Mouse (Mus musculus) liver, embryonic 13.5 days (tissue): ENCODE measurements around the gene Mthfs. TPM values are rescaled to one million over a fixed set of nuclear protein-coding genes. Genes with fewer than 3 reads are reported as not detected.

ENCODE experiments used
- ATAC-seq: fragments of 200-750 bp; cut with Nextera tagmentation; 2 replicates; pipeline ENCODE4 v1.8.0; 2017; ENCODE audit warnings: low read depth, mild to moderate bottlenecking, moderate number of reproducible peaks, moderate library complexity
- DNase-seq: peaks from one replicate; pipeline ENCODE4 v3.0.0; 2022
- H3K27ac ChIP-seq: fragments of 300-500 bp; sonication (generic); 2 replicates; pipeline ENCODE4 v1.5.1; 2015; ENCODE audit warnings: moderate library complexity, mild to moderate bottlenecking, inconsistent platforms
- H3K27me3 ChIP-seq: fragments of 300-500 bp; sonication (generic); 2 replicates; pipeline ENCODE4 v1.6.1; 2015; ENCODE audit warnings: mild to moderate bottlenecking, inconsistent platforms
- H3K36me3 ChIP-seq: fragments of 300-500 bp; sonication (generic); 2 replicates; pipeline ENCODE4 v1.6.1; 2015; ENCODE audit warnings: mild to moderate bottlenecking, inconsistent platforms
- H3K4me1 ChIP-seq: fragments of 300-500 bp; sonication (generic); replicated peaks from 2 replicates; pipeline ENCODE4 v1.6.1; 2015; ENCODE audit warnings: inconsistent platforms
- H3K4me2 ChIP-seq: fragments of 300-500 bp; sonication (generic); 2 replicates; pipeline ENCODE4 v1.6.1; 2015; ENCODE audit warnings: inconsistent platforms, mild to moderate bottlenecking, moderate library complexity
- H3K4me3 ChIP-seq: fragments of 300-500 bp; sonication (generic); replicated peaks from 2 replicates; pipeline ENCODE4 v1.5.1; 2015; ENCODE audit warnings: mild to moderate bottlenecking, inconsistent platforms
- H3K9ac ChIP-seq: fragments of 300-500 bp; sonication (generic); 2 replicates; pipeline ENCODE4 v1.6.1; 2015; ENCODE audit warnings: mild to moderate bottlenecking, inconsistent platforms
- H3K9me3 ChIP-seq: fragments of 300-500 bp; sonication (generic); replicated peaks from 2 replicates; pipeline ENCODE4 v1.6.1; 2016; ENCODE audit warnings: inconsistent platforms
- WGBS: fragments of 180-500 bp; shearing (Covaris S2); methylation state at CpG from one replicate; pipeline ENCODE4 v1.1.7; 2015; ENCODE audit not compliant: insufficient replicate concordance; 5-methylcytosine and 5-hydroxymethylcytosine counted together
- polyA plus RNA-seq: library from polyadenylated mRNA; unstranded; fragments of >200 nt; fragmentation: Nextera tagmentation; extraction: Ambion mirVana; gene quantifications from 2 replicates; pipeline ENCODE4 v1.2.1, GENCODE M21; 2015

The Mthfs gene
- polyA plus RNA-seq, 1 experiment from 2014 or later: 14.0 TPM

DNA sequence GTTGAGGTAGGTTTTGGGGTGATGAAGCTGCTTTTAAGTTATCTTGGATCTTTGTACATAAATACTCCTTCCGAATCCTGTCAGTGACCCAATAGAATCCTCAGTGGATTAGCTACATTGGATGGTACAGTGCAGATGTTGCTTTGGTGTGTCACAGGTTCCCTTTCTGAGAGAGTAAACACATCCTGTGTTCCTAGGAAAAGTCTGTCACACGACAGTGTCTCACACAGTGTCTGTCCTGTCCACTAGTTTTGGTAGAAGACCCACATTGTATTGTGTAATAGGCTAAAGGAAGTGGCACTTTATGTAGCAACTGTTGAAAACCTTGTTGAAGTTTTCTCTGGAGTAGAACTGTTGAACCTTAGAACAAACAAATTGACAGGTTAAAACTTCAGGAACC is 42.9 kb downstream of the Mthfs start:
- no peak overlapping the region for H3K9ac ChIP-seq
- 49% methylated on average over 2 of the region's 2 CpGs for WGBS
- ATAC-seq: no peak

DNA sequence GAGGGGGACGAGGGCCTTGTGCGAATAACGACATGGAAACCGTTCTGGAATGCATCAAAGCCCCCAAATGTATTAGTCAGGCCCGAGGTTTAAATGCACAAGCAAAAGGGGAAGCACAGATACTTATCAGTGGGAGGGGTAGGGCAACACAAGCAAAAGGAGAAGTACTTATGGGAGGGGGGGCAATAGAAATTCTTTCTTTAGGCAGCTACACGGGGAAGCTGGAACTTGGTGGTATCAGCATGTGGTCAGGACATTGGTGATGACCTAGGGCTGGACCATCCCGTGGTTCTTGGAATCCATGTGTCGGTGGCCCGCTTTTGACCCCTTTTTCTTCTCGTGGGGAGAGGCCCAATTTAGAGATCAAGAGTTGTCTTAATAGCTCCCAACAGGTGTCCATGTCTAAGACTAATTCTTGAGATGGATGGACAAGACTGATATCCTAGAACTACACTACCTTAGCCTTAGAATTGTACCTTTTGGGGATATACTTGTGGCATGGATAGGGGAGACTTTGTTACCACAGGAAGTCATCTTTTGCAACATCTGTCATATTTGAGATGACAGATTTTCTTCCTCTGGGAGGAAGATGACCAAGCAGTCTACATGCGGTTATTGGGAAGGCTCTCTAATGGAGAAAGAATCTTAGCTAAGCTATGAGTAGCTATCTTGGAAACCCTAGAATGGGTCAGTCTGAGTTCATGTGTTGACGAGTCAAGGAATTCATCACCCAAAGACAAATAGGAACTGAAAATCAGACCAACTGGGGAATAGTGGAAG is 46.3 kb downstream of the Mthfs start:
- Histone ChIP-seq H3K27ac (no peak overlapping the region), H3K4me2 (no peak overlapping the region), H3K9me3 (no peaks in the 10 kb centered on the region), H3K9ac (no peak overlapping the region), H3K4me1 (no peaks in the 10 kb centered on the region), H3K36me3 (no peaks in the 10 kb centered on the region), H3K27me3 (no peaks in the 10 kb centered on the region), H3K4me3 (no peak overlapping the region)
- DNase-seq (no peak), ATAC-seq (no peak)
- 24% methylated on average over 12 of the region's 12 CpGs for WGBS

More for the DNA sequence above, 42.9 kb downstream of the Mthfs start:
- Histone ChIP-seq H3K27me3 (no peaks in the 10 kb centered on the region), H3K9me3 (no peaks in the 10 kb centered on the region), H3K4me2 (no peak overlapping the region), H3K36me3 (no peaks in the 10 kb centered on the region), H3K4me1 (no peaks in the 10 kb centered on the region), H3K27ac (no peak overlapping the region), H3K4me3 (no peak overlapping the region)
- DNase-seq: no peak

DNA sequence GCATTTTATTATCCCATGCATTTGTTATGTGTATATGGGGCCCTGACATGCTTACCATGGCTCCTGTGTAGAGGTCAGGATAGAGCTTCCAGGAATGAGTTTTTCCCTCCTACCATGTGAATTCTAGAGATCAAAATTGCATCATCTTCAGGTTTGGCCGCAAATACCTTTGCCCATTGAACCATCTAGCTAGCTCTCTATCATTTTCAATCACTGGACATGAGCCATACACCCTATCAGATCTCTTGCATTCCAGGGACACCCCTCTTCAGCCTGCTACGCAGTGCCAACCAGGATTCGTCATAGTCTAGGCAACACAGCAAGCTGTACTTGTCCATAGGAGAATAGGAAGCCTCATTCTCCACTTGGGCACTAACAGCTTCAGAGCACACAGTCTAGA is 53.5 kb downstream of the Mthfs start:
- Histone ChIP-seq H3K4me3 (no peak overlapping the region), H3K4me2 (no peak overlapping the region), H3K27me3 (no peaks in the 10 kb centered on the region), H3K27ac (no peak overlapping the region), H3K4me1 (no peaks in the 10 kb centered on the region), H3K9ac (no peak overlapping the region), H3K9me3 (no peaks in the 10 kb centered on the region), H3K36me3 (no peaks in the 10 kb centered on the region)
- 73% methylated on average over 3 of the region's 3 CpGs for WGBS
- DNase-seq (no peak), ATAC-seq (no peak)

DNA sequence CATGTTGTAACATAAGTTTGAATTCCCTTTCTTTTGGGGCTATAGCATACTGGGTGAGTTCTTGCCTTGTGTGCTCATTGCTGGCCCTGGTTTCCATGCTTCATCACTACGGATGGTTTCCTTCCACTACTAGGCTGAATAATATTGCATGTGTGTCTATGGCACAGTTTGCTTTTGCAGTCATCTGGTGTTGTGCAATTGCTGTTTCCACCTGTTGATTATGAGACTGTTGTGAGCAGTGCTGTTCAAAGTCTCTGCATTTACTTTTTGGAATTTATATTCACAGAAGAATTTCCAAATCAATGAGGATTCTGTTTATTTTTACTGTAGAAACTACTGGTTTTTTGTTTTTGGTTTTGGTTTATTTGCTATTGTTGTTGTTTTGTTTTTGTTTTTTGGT is 54.1 kb downstream of the Mthfs start:
- no peak for ATAC-seq
- 47% methylated on average over 1 of the region's 1 CpGs for WGBS
- no peak for DNase-seq

DNA sequence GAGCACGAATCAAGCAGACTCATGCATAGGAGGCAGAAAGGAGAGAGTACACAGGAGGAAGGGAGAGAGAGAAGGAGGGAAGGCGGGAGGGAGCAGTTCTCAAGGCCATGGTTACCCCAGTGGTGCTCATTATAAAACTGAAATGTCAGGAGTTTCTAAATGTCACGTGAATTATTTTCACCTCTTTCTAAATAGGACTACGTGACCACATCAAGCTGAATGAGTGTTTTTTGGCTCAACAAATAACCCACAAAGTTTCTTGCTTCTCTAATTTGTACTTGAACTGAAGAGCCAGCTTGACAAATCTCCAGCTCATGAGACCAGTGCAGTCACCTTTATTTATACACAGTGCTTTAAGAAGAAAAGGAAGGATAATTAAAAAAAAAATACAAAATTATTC is 56.6 kb downstream of the Mthfs start:
- ATAC-seq: no peak
- Histone ChIP-seq H3K27me3 (no peaks in the 10 kb centered on the region), H3K27ac (no peak overlapping the region), H3K4me3 (no peak overlapping the region), H3K9me3 (no peaks in the 10 kb centered on the region), H3K9ac (no peak overlapping the region), H3K4me2 (no peak overlapping the region), H3K36me3 (no peaks in the 10 kb centered on the region), H3K4me1 (no peaks in the 10 kb centered on the region)
- no peak for DNase-seq
- 38% methylated on average over 4 of the region's 4 CpGs for WGBS

More for the DNA sequence above, 54.1 kb downstream of the Mthfs start:
- Histone ChIP-seq H3K27ac (no peak overlapping the region), H3K4me3 (no peak overlapping the region), H3K4me2 (no peak overlapping the region), H3K9ac (no peak overlapping the region), H3K27me3 (no peaks in the 10 kb centered on the region), H3K9me3 (no peaks in the 10 kb centered on the region), H3K36me3 (no peaks in the 10 kb centered on the region), H3K4me1 (no peaks in the 10 kb centered on the region)

DNA sequence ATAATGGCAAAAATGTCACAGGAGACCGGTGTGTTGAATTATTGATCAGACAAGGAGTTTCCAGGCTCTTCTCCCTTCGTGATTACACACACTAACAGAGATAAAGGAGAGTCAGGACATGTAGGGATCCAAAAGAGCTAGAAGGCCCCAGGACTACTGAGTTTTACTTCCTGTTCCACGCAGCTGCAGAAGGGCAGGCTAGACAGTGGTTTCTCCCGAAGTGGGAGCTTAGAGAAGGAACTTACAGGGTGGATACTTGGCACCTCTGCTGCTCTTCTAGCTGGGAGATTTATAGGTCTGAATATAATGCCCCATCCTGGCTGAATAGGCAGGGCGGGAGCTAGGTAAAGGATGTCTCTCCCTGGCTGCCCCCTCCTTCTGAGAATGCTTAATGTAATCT is 57.1 kb downstream of the Mthfs start:
- H3K27ac ChIP-seq: no peak overlapping the region
- no peak overlapping the region for H3K4me3 ChIP-seq
- 39% methylated on average over 5 of the region's 5 CpGs for WGBS
- no peaks in the 10 kb centered on the region for H3K27me3 ChIP-seq
- no peaks in the 10 kb centered on the region for H3K36me3 ChIP-seq
- no peak overlapping the region for H3K9ac ChIP-seq
- no peaks in the 10 kb centered on the region for H3K9me3 ChIP-seq
- DNase-seq: no peak
- H3K4me1 ChIP-seq: no peaks in the 10 kb centered on the region
- H3K4me2 ChIP-seq: no peak overlapping the region
- no peak for ATAC-seq

DNA sequence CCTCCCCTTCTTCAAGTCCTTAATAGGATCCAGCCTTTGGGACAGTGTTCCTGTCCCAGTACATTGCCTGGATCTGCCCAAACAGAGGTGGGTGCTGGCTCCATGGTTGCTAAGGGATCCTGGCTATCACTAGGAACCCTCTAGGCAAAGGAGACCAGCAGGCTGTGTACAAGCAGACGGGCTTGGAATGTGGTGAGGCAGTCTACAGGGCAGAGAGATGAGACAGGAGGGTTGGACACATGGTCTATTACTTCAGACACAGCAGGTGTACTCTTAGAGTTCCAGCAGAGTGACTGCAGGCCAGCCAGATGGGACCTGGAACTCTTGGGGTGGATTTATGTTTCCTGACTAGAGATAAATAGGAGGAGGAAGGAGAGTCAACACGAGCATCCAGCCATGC is 59.9 kb downstream of the Mthfs start:
- Histone ChIP-seq H3K9me3 (no peaks in the 10 kb centered on the region), H3K4me3 (no peak overlapping the region), H3K27ac (no peak overlapping the region), H3K4me1 (no peaks in the 10 kb centered on the region), H3K36me3 (no peaks in the 10 kb centered on the region), H3K9ac (no peak overlapping the region), H3K4me2 (no peak overlapping the region), H3K27me3 (no peaks in the 10 kb centered on the region)
- WGBS: 45% methylated on average over 2 of the region's 2 CpGs
- ATAC-seq: no peak
- no peak for DNase-seq

DNA sequence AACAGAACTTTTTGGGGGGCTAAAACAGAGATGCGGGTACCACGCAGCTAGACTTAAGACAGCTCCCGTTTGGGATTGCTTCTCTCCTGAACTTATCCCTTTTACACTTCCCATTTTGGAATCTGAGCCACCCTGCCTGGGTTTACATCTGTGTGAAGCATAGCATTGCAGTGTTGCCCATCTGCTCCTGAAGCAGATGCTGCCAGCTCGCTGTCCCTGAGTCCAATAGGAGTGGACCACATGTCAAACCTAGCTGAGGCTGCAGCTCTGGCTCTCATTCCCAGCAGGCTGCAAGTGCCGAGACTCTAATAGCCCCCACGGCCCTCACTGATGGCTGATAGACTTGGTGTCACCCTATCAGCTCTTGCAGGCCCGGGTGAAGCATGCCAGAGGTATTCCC is 63.3 kb downstream of the Mthfs start:
- Histone ChIP-seq H3K27ac (no peak overlapping the region), H3K4me2 (no peak overlapping the region), H3K4me1 (no peaks in the 10 kb centered on the region), H3K4me3 (no peak overlapping the region), H3K9ac (no peak overlapping the region), H3K36me3 (no peaks in the 10 kb centered on the region), H3K9me3 (no peaks in the 10 kb centered on the region), H3K27me3 (no peaks in the 10 kb centered on the region)
- DNase-seq (no peak), ATAC-seq (no peak)
- 56% methylated on average over 7 of the region's 7 CpGs for WGBS

DNA sequence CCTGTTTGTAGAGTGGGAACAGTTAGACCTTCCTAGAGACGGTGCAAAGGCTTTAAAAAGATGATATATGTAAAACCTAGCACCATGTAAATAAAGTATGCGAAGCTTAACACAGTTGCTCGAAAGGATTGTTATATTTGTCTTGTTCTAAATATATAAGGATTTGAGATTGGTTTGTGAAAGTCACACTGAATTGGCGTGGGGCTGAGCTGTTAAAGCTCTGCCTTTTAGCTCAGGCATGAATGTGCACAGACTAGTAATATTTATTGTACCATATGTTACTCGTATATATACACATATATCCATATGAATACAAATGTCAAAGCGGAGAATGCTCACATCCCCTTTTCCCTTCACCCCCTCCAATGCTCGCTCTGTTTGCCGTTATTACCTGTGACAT is 67.7 kb downstream of the Mthfs start:
- Histone ChIP-seq H3K36me3 (no peaks in the 10 kb centered on the region), H3K9me3 (no peaks in the 10 kb centered on the region), H3K4me2 (no peak overlapping the region), H3K27me3 (no peaks in the 10 kb centered on the region), H3K27ac (no peak overlapping the region), H3K9ac (no peak overlapping the region), H3K4me1 (no peaks in the 10 kb centered on the region), H3K4me3 (no peak overlapping the region)
- 69% methylated on average over 8 of the region's 8 CpGs for WGBS
- no peak for DNase-seq
- ATAC-seq: no peak

DNA sequence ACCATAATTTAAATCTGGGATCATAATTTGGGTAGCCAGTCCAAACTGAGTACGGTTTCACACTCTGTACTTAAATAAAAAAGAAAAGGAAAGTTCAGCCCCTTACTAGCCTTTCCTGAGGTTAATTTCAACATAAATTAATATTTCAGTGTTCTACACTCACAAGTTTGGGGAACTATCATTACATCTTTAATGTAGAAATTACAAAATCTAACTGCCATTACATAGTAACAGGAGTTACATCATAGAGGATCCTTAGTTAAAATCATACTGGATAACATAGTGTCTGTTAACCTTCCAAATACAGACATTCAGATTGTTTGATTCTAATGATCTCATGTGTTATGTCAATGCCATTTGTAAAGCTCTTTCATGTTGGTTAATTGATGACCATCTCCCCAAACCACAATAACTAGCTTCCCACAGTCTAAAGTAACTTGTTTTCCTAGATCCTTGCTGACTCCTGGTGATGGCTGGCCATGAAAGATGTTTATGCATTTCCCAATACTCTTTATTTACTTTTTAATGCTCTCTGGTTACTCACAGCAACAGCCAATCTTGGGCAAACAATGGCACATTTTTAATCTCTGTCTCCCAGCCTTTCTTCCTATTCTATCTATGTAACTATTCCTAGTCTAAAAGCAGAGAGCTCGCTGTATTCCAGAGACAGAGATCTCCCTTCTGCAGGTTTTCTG is 72.0 kb downstream of the Mthfs start:
- no peaks in the 10 kb centered on the region for H3K27me3 ChIP-seq
- H3K4me2 ChIP-seq: no peak overlapping the region
- WGBS: 66% methylated on average over 2 of the region's 2 CpGs
- no peak overlapping the region for H3K4me3 ChIP-seq
- no peak for DNase-seq
- H3K9ac ChIP-seq: no peak overlapping the region
- H3K9me3 ChIP-seq: no peaks in the 10 kb centered on the region
- ATAC-seq: no peak
- no peaks in the 10 kb centered on the region for H3K36me3 ChIP-seq
- H3K27ac ChIP-seq: no peak overlapping the region
- no peaks in the 10 kb centered on the region for H3K4me1 ChIP-seq

DNA sequence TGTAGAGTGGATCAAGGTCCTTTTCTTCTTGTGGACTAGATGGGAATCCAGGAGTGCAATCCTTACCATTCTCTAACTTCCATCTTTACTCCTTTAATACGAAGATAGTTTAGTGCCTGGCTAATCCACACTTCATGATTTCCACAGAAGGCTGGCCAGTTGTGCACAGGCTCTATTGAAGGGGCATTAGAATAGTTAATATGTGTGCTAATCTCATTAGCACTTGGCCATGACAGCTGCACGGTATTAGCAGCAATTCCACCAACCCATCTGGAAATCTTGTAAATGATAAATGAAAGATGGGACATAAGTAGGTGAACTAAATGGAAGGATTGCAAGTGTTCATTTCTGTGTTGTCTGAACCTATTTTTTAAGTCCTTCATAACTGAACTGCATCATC is 77.6 kb downstream of the Mthfs start:
- 57% methylated on average over 2 of the region's 2 CpGs for WGBS
- H3K36me3 ChIP-seq: no peaks in the 10 kb centered on the region
- H3K4me3 ChIP-seq: no peak overlapping the region
- ATAC-seq (no peak), DNase-seq (no peak)
- no peaks in the 10 kb centered on the region for H3K9me3 ChIP-seq
- no peak overlapping the region for H3K9ac ChIP-seq
- no peak overlapping the region for H3K27ac ChIP-seq
- no peak overlapping the region for H3K4me2 ChIP-seq
- no peaks in the 10 kb centered on the region for H3K4me1 ChIP-seq
- H3K27me3 ChIP-seq: no peaks in the 10 kb centered on the region

DNA sequence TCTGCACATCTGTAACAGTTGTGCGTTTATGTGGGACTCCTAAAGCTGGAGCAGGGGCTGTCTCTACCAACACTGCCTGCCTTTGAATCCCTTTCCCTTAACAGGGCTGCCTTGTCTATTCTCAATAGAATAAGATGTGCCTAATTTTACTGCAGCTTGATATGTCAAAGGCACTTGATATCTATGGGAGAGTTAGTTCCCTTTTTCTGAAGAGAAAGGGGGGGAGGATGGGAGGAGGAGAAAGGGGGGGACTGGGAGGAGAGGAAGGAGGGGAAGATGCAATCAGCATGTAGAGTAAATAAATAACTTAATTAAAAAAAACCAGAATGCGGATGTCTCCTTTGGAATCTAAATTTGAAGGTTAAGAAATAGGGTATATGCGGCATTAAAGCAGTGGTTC is 82.9 kb downstream of the Mthfs start:
- Histone ChIP-seq H3K9me3 (no peaks in the 10 kb centered on the region), H3K27ac (no peak overlapping the region), H3K27me3 (no peaks in the 10 kb centered on the region), H3K4me1 (no peaks in the 10 kb centered on the region), H3K4me2 (no peak overlapping the region), H3K4me3 (no peak overlapping the region), H3K9ac (no peak overlapping the region), H3K36me3 (no peaks in the 10 kb centered on the region)
- 69% methylated on average over 3 of the region's 3 CpGs for WGBS
- DNase-seq (no peak), ATAC-seq (no peak)
